Mouse (Mus musculus) intestine, embryonic 16.5 days (tissue): ENCODE measurements at regions not wholly inside any gene's neighbourhood (a gene's known extent, or its start where the extent isn't known, plus 50 kb on each side); places are given as distances from the start of the nearest gene placed in this dataset.

Experiments
- ATAC-seq: fragments of 200-750 bp; cut with Nextera tagmentation; 2 replicates; pipeline ENCODE4 v1.8.0; 2017; ENCODE audit warnings: moderate TSS enrichment, moderate library complexity
- H3K27ac ChIP-seq: fragments of 300-500 bp; sonication (generic); 2 replicates; pipeline ENCODE4 v1.5.1; 2014; ENCODE audit warnings: mild to moderate bottlenecking, low read length
- H3K27me3 ChIP-seq: fragments of 300-500 bp; sonication (generic); replicated peaks from 2 replicates; pipeline ENCODE4 v1.6.1; 2014; ENCODE audit warnings: low read length, control low read depth, mixed read lengths; ENCODE audit not compliant: control insufficient read depth, insufficient read depth
- H3K36me3 ChIP-seq: fragments of 300-500 bp; sonication (generic); 2 replicates; pipeline ENCODE4 v1.6.1; 2014; ENCODE audit warnings: low read length, control low read depth; ENCODE audit not compliant: control insufficient read depth, insufficient read depth
- H3K4me1 ChIP-seq: fragments of 300-500 bp; sonication (generic); 2 replicates; pipeline ENCODE4 v1.6.1; 2014; ENCODE audit warnings: low read length, control low read depth, mixed read lengths; ENCODE audit not compliant: control insufficient read depth, insufficient read depth
- H3K4me2 ChIP-seq: fragments of 300-500 bp; sonication (generic); 2 replicates; pipeline ENCODE4 v1.6.1; 2014; ENCODE audit warnings: low read depth, low read length, control low read depth
- H3K4me3 ChIP-seq: fragments of 300-500 bp; sonication (generic); 2 replicates; pipeline ENCODE4 v1.5.1; 2014; ENCODE audit warnings: mild to moderate bottlenecking, low read length
- H3K9ac ChIP-seq: fragments of 300-500 bp; sonication (generic); 2 replicates; pipeline ENCODE4 v1.6.1; 2014; ENCODE audit warnings: low read depth, low read length
- H3K9me3 ChIP-seq: fragments of 300-500 bp; sonication (generic); 2 replicates; pipeline ENCODE4 v1.6.1; 2016; ENCODE audit warnings: low read length, control low read depth; ENCODE audit not compliant: control insufficient read depth
- WGBS: fragments of 180-500 bp; shearing (Covaris S2); extraction: QIAGEN DNeasy Blood & Tissue Kit; methylation state at CpG from one replicate; pipeline ENCODE4 v1.1.7; 2014; 5-methylcytosine and 5-hydroxymethylcytosine counted together

- WGBS, result 78% methylated on average over 1 of the region's 1 CpGs
- no peak overlapping the region for H3K9ac ChIP-seq
- H3K9me3 ChIP-seq, result no peaks in the 10 kb centered on the region
- H3K4me3 ChIP-seq, result no peak overlapping the region
- ATAC-seq, result no peak
- H3K27me3 ChIP-seq, result no peaks in the 10 kb centered on the region
- no peaks in the 10 kb centered on the region for H3K4me1 ChIP-seq
- no peak overlapping the region for H3K27ac ChIP-seq
- no peak overlapping the region for H3K4me2 ChIP-seq
- H3K36me3 ChIP-seq, result no peaks in the 10 kb centered on the region
These were observed 362.4 kb upstream of the Flrt2 start for GRCm38 (mm10) chr12:95329666-95330065.

GRCm38 (mm10) chr12:95347786-95348185, 344.2 kb upstream of the Flrt2 start:
- no peak overlapping the region for H3K27ac ChIP-seq
- H3K4me2 ChIP-seq, result no peak overlapping the region
- no peaks in the 10 kb centered on the region for H3K27me3 ChIP-seq
- ATAC-seq, result no peak
- H3K4me3 ChIP-seq, result no peak overlapping the region
- WGBS, result 85% methylated on average over 5 of the region's 5 CpGs
- no peaks in the 10 kb centered on the region for H3K4me1 ChIP-seq
- no peaks in the 10 kb centered on the region for H3K36me3 ChIP-seq
- no peaks in the 10 kb centered on the region for H3K9me3 ChIP-seq
- H3K9ac ChIP-seq, result no peak overlapping the region

- no peak for ATAC-seq
- H3K4me3 ChIP-seq, result no peak overlapping the region
- 33% methylated on average over 6 of the region's 6 CpGs for WGBS
- no peaks in the 10 kb centered on the region for H3K36me3 ChIP-seq
- no peak overlapping the region for H3K4me2 ChIP-seq
- no peaks in the 10 kb centered on the region for H3K9me3 ChIP-seq
- H3K27ac ChIP-seq, result no peak overlapping the region
- no peaks in the 10 kb centered on the region for H3K4me1 ChIP-seq
- H3K9ac ChIP-seq, result no peak overlapping the region
- H3K27me3 ChIP-seq, result no peaks in the 10 kb centered on the region
These were observed 336.9 kb upstream of the Flrt2 start for GRCm38 (mm10) chr12:95355151-95355550.

- no peak overlapping the region for H3K4me2 ChIP-seq
- peak; percentile 98 for ATAC-seq
- no peaks in the 10 kb centered on the region for H3K27me3 ChIP-seq
- no peak overlapping the region for H3K27ac ChIP-seq
- H3K4me1 ChIP-seq, result no peaks in the 10 kb centered on the region
- no peaks in the 10 kb centered on the region for H3K9me3 ChIP-seq
- H3K4me3 ChIP-seq, result no peak overlapping the region
- no peak overlapping the region for H3K9ac ChIP-seq
- H3K36me3 ChIP-seq, result no peaks in the 10 kb centered on the region
- 23% methylated on average over 3 of the region's 3 CpGs for WGBS
These were observed 307.6 kb upstream of the Flrt2 start for GRCm38 (mm10) chr12:95384248-95384964.

- H3K9ac ChIP-seq, result no peak overlapping the region
- H3K9me3 ChIP-seq, result no peaks in the 10 kb centered on the region
- no peaks in the 10 kb centered on the region for H3K4me1 ChIP-seq
- 50% methylated on average over 3 of the region's 3 CpGs for WGBS
- no peaks in the 10 kb centered on the region for H3K36me3 ChIP-seq
- H3K27ac ChIP-seq, result no peak overlapping the region
- H3K4me2 ChIP-seq, result no peak overlapping the region
- no peak for ATAC-seq
- H3K4me3 ChIP-seq, result no peak overlapping the region
- H3K27me3 ChIP-seq, result no peaks in the 10 kb centered on the region
These were observed 306.3 kb upstream of the Flrt2 start for GRCm38 (mm10) chr12:95385688-95386087.

- WGBS, result 86% methylated on average over 2 of the region's 2 CpGs
- no peaks in the 10 kb centered on the region for H3K36me3 ChIP-seq
- ATAC-seq, result no peak
These were observed 303.8 kb upstream of the Flrt2 start for GRCm38 (mm10) chr12:95388185-95388584.

GRCm38 (mm10) chr12:95392821-95393220, 299.2 kb upstream of the Flrt2 start:
- Histone ChIP-seq H3K27me3 (no peaks in the 10 kb centered on the region), H3K9me3 (no peaks in the 10 kb centered on the region), H3K27ac (no peak overlapping the region), H3K4me3 (no peak overlapping the region), H3K36me3 (no peaks in the 10 kb centered on the region), H3K9ac (no peak overlapping the region), H3K4me2 (no peak overlapping the region), H3K4me1 (no peaks in the 10 kb centered on the region)
- no peak for ATAC-seq
- 59% methylated on average over 1 of the region's 1 CpGs for WGBS

More at GRCm38 (mm10) chr12:95388185-95388584, 303.8 kb upstream of the Flrt2 start:
- Histone ChIP-seq H3K9ac (no peak overlapping the region), H3K4me2 (no peak overlapping the region), H3K27me3 (no peaks in the 10 kb centered on the region), H3K27ac (no peak overlapping the region), H3K4me1 (no peaks in the 10 kb centered on the region), H3K4me3 (no peak overlapping the region), H3K9me3 (no peaks in the 10 kb centered on the region)

- no peak overlapping the region for H3K9ac ChIP-seq
- H3K36me3 ChIP-seq, result no peaks in the 10 kb centered on the region
- H3K4me2 ChIP-seq, result no peak overlapping the region
- H3K27ac ChIP-seq, result no peak overlapping the region
- no peaks in the 10 kb centered on the region for H3K9me3 ChIP-seq
- H3K4me3 ChIP-seq, result no peak overlapping the region
- no peak for ATAC-seq
- no peaks in the 10 kb centered on the region for H3K27me3 ChIP-seq
- WGBS, result 73% methylated on average over 2 of the region's 2 CpGs
- no peaks in the 10 kb centered on the region for H3K4me1 ChIP-seq
These were observed 297.0 kb upstream of the Flrt2 start for GRCm38 (mm10) chr12:95394991-95395530.

- Histone ChIP-seq H3K4me2 (no peak overlapping the region), H3K27ac (no peak overlapping the region), H3K27me3 (no peaks in the 10 kb centered on the region), H3K4me1 (no peaks in the 10 kb centered on the region), H3K9me3 (no peaks in the 10 kb centered on the region), H3K9ac (no peak overlapping the region), H3K36me3 (no peaks in the 10 kb centered on the region), H3K4me3 (no peak overlapping the region)
- no peak for ATAC-seq
- 83% methylated on average over 3 of the region's 3 CpGs for WGBS
These were observed 271.2 kb upstream of the Flrt2 start for GRCm38 (mm10) chr12:95420861-95421260.

- no peak for ATAC-seq
- Histone ChIP-seq H3K36me3 (no peaks in the 10 kb centered on the region), H3K4me2 (no peak overlapping the region), H3K9ac (no peak overlapping the region), H3K27me3 (no peaks in the 10 kb centered on the region), H3K9me3 (no peaks in the 10 kb centered on the region), H3K4me1 (no peaks in the 10 kb centered on the region), H3K4me3 (no peak overlapping the region), H3K27ac (no peak overlapping the region)
- WGBS, result 69% methylated on average over 2 of the region's 2 CpGs
These were observed 267.3 kb upstream of the Flrt2 start for GRCm38 (mm10) chr12:95424739-95425138.
